Mouse (Mus musculus) liver, adult 2 months (tissue): ENCODE results near the gene Anxa3.

Experiments
- CTCF ChIP-seq: fragments of 200-500 bp; IDR thresholded peaks from 2 replicates; pipeline ENCODE4 v1.5.1; 2011; ENCODE audit warnings: low read depth, low read length, control low read depth
- POLR2A ChIP-seq: fragments of 200-500 bp; IDR thresholded peaks from 2 replicates; pipeline ENCODE4 v1.6.1; 2011; ENCODE audit warnings: low read length, control low read depth; ENCODE audit not compliant: insufficient read depth; ENCODE audit errors: extremely low read depth

DNA sequence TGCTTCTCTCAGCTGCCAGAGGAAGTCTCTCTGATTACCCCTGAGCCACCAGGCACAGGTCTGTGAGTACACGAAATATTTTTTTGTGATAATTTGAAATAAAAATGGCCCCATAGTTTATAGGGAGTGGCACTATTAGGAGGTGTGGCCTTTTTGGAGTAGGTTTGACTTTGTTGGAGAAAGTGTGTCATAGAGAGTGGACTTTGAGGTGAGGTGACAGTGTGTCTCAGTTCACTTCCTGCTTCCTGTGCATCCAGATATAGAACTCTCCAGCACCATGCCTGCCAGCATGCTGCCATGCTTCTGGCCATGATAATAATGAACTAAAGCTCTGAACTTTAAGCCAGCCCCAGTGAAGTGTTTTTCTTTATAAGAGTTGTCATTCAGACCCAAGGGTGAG is 66.8 kb downstream of the Anxa3 start:
- TF ChIP-seq CTCF (no peak), POLR2A (no peak)
